Mouse (Mus musculus): ENCODE measurements around the gene Tpx2. TPM values are rescaled to one million over a fixed set of nuclear protein-coding genes. Genes with fewer than 3 reads are reported as not detected.
A peak's percentile ranks its signal among the peaks of the same experiment; 100 is the strongest.

Gene Tpx2
- polyA plus RNA-seq, 1 experiment from 2014 or later: 162 TPM

GRCm38 (mm10) chr2:152842741-152843140 lies 5.0 kb upstream of the Tpx2 start:
- DNase-seq (ENCODE audit: extremely low spot score, low spot score): no peak
- 79% methylated on average over 3 of the region's 3 CpGs for WGBS
- Histone ChIP-seq H3K36me3 (replicated peaks) (no peaks in the 10 kb centered on the region), H3K27ac (no peak overlapping the region), H3K4me1 (no peaks in the 10 kb centered on the region), H3K27me3 (ENCODE audit: poor library complexity, severe bottlenecking) (no peaks in the 10 kb centered on the region), H3K4me3 (no peak overlapping the region), H3K9me3 (no peaks in the 10 kb centered on the region)

GRCm38 (mm10) chr2:152847057-152847814 lies 528 bp upstream of the Tpx2 start:
- Histone ChIP-seq H3K27ac (peak overlapping the region; percentile 95), H3K9me3 (no peaks in the 10 kb centered on the region), H3K36me3 (replicated peaks) (peaks cover 30% of the 10 kb centered on the region), H3K4me3 (peak overlapping the region; percentile 93), H3K27me3 (ENCODE audit: poor library complexity, severe bottlenecking) (no peaks in the 10 kb centered on the region), H3K4me1 (peaks cover 25% of the 10 kb centered on the region)
- 11% methylated on average over 3 of the region's 3 CpGs for WGBS
- no peak for DNase-seq (ENCODE audit: extremely low spot score, low spot score)

GRCm38 (mm10) chr2:152848466-152848865 lies 702 bp downstream of the Tpx2 start:
- H3K4me1 ChIP-seq: peaks cover 25% of the 10 kb centered on the region
- no peaks in the 10 kb centered on the region for H3K9me3 ChIP-seq
- 6% methylated on average over 2 of the region's 2 CpGs for WGBS
- DNase-seq (ENCODE audit: extremely low spot score, low spot score): no peak
- H3K27ac ChIP-seq: peak overlapping the region; percentile 95
- H3K27me3 ChIP-seq (ENCODE audit: poor library complexity, severe bottlenecking): no peaks in the 10 kb centered on the region
- peaks cover 43% of the 10 kb centered on the region for H3K36me3 ChIP-seq (replicated peaks)
- peak overlapping the region; percentile 93 for H3K4me3 ChIP-seq

GRCm38 (mm10) chr2:152859501-152859900 lies 11.7 kb downstream of the Tpx2 start:
- WGBS: 88% methylated on average over 3 of the region's 3 CpGs
- no peaks in the 10 kb centered on the region for H3K4me1 ChIP-seq
- peaks cover 100% of the 10 kb centered on the region for H3K36me3 ChIP-seq (replicated peaks)
- H3K27me3 ChIP-seq (ENCODE audit: poor library complexity, severe bottlenecking): no peaks in the 10 kb centered on the region
- no peaks in the 10 kb centered on the region for H3K9me3 ChIP-seq
- no peak overlapping the region for H3K4me3 ChIP-seq
- no peak overlapping the region for H3K27ac ChIP-seq
- no peak for DNase-seq (ENCODE audit: extremely low spot score, low spot score)

GRCm38 (mm10) chr2:152861891-152862290 lies 14.1 kb downstream of the Tpx2 start:
- 92% methylated on average over 1 of the region's 1 CpGs for WGBS
- Histone ChIP-seq H3K4me3 (no peak overlapping the region), H3K9me3 (no peaks in the 10 kb centered on the region), H3K27me3 (ENCODE audit: poor library complexity, severe bottlenecking) (no peaks in the 10 kb centered on the region), H3K27ac (no peak overlapping the region), H3K36me3 (replicated peaks) (peaks cover 99% of the 10 kb centered on the region), H3K4me1 (no peaks in the 10 kb centered on the region)
- no peak for DNase-seq (ENCODE audit: extremely low spot score, low spot score)

- no peak overlapping the region for H3K27ac ChIP-seq
- H3K4me1 ChIP-seq: no peaks in the 10 kb centered on the region
- peaks cover 99% of the 10 kb centered on the region for H3K36me3 ChIP-seq (replicated peaks)
- H3K4me3 ChIP-seq: no peak overlapping the region
- no peaks in the 10 kb centered on the region for H3K9me3 ChIP-seq
- no peaks in the 10 kb centered on the region for H3K27me3 ChIP-seq (ENCODE audit: poor library complexity, severe bottlenecking)
- DNase-seq (ENCODE audit: extremely low spot score, low spot score): no peak
- WGBS: 88% methylated on average over 3 of the region's 3 CpGs
Observed at GRCm38 (mm10) chr2:152862638-152863037, 14.9 kb downstream of the Tpx2 start.

- no peak overlapping the region for H3K27ac ChIP-seq
- DNase-seq (ENCODE audit: extremely low spot score, low spot score): no peak
- no peaks in the 10 kb centered on the region for H3K27me3 ChIP-seq (ENCODE audit: poor library complexity, severe bottlenecking)
- peaks cover 99% of the 10 kb centered on the region for H3K36me3 ChIP-seq (replicated peaks)
- WGBS: 97% methylated on average over 6 of the region's 6 CpGs
- no peak overlapping the region for H3K4me3 ChIP-seq
- H3K9me3 ChIP-seq: no peaks in the 10 kb centered on the region
- H3K4me1 ChIP-seq: no peaks in the 10 kb centered on the region
Observed at GRCm38 (mm10) chr2:152863346-152863745, 15.6 kb downstream of the Tpx2 start.

- Histone ChIP-seq H3K9me3 (no peaks in the 10 kb centered on the region), H3K27ac (no peak overlapping the region), H3K4me1 (no peaks in the 10 kb centered on the region), H3K36me3 (replicated peaks) (peaks cover 99% of the 10 kb centered on the region), H3K4me3 (no peak overlapping the region), H3K27me3 (ENCODE audit: poor library complexity, severe bottlenecking) (no peaks in the 10 kb centered on the region)
- DNase-seq (ENCODE audit: extremely low spot score, low spot score): no peak
- 87% methylated on average over 3 of the region's 3 CpGs for WGBS
Observed at GRCm38 (mm10) chr2:152878239-152878638, 30.5 kb downstream of the Tpx2 start.

- Histone ChIP-seq H3K27me3 (ENCODE audit: poor library complexity, severe bottlenecking) (no peaks in the 10 kb centered on the region), H3K36me3 (replicated peaks) (peaks cover 99% of the 10 kb centered on the region), H3K4me3 (no peak overlapping the region), H3K27ac (no peak overlapping the region), H3K4me1 (no peaks in the 10 kb centered on the region), H3K9me3 (no peaks in the 10 kb centered on the region)
- WGBS: 94% methylated on average over 13 of the region's 13 CpGs
- DNase-seq (ENCODE audit: extremely low spot score, low spot score): no peak
Observed at GRCm38 (mm10) chr2:152880898-152881297, 33.1 kb downstream of the Tpx2 start.

- no peak for DNase-seq (ENCODE audit: extremely low spot score, low spot score)
- Histone ChIP-seq H3K36me3 (replicated peaks) (peaks cover 99% of the 10 kb centered on the region), H3K9me3 (no peaks in the 10 kb centered on the region), H3K27ac (no peak overlapping the region), H3K4me1 (no peaks in the 10 kb centered on the region), H3K4me3 (no peak overlapping the region), H3K27me3 (ENCODE audit: poor library complexity, severe bottlenecking) (no peaks in the 10 kb centered on the region)
- 96% methylated on average over 6 of the region's 6 CpGs for WGBS
Observed at GRCm38 (mm10) chr2:152884101-152884645, 36.4 kb downstream of the Tpx2 start.

- Histone ChIP-seq H3K27me3 (ENCODE audit: poor library complexity, severe bottlenecking) (no peaks in the 10 kb centered on the region), H3K9me3 (no peaks in the 10 kb centered on the region), H3K4me1 (no peaks in the 10 kb centered on the region), H3K4me3 (no peak overlapping the region), H3K27ac (no peak overlapping the region), H3K36me3 (replicated peaks) (peaks cover 97% of the 10 kb centered on the region)
- DNase-seq (ENCODE audit: extremely low spot score, low spot score): no peak
- 95% methylated on average over 3 of the region's 3 CpGs for WGBS
Observed at GRCm38 (mm10) chr2:152887230-152887629, 39.5 kb downstream of the Tpx2 start.

GRCm38 (mm10) chr2:152888774-152889173 lies 41.0 kb downstream of the Tpx2 start:
- WGBS: 94% methylated on average over 5 of the region's 5 CpGs
- Histone ChIP-seq H3K4me1 (no peaks in the 10 kb centered on the region), H3K36me3 (replicated peaks) (peaks cover 97% of the 10 kb centered on the region), H3K27ac (no peak overlapping the region), H3K27me3 (ENCODE audit: poor library complexity, severe bottlenecking) (no peaks in the 10 kb centered on the region), H3K4me3 (no peak overlapping the region), H3K9me3 (no peaks in the 10 kb centered on the region)
- DNase-seq (ENCODE audit: extremely low spot score, low spot score): no peak

- H3K36me3 ChIP-seq (replicated peaks): peaks cover 74% of the 10 kb centered on the region
- H3K4me1 ChIP-seq: no peaks in the 10 kb centered on the region
- H3K27ac ChIP-seq: no peak overlapping the region
- H3K27me3 ChIP-seq (ENCODE audit: poor library complexity, severe bottlenecking): no peaks in the 10 kb centered on the region
- no peak for DNase-seq (ENCODE audit: extremely low spot score, low spot score)
- WGBS: 93% methylated on average over 9 of the region's 9 CpGs
- H3K4me3 ChIP-seq: no peak overlapping the region
- no peaks in the 10 kb centered on the region for H3K9me3 ChIP-seq
Observed at GRCm38 (mm10) chr2:152895834-152896233, 48.1 kb downstream of the Tpx2 start.
